Mouse (Mus musculus): ENCODE measurements around the gene Il11.

Gene Il11

GRCm38 (mm10) chr7:4743354-4743753 lies 39.3 kb downstream of the Il11 start:
- DNase-seq (ENCODE audit: low spot score in 2 of 2) = no peak

GRCm38 (mm10) chr7:4742482-4742819 lies 40.2 kb downstream of the Il11 start:
- DNase-seq (ENCODE audit: low spot score in 2 of 2) = no peak

DNA sequence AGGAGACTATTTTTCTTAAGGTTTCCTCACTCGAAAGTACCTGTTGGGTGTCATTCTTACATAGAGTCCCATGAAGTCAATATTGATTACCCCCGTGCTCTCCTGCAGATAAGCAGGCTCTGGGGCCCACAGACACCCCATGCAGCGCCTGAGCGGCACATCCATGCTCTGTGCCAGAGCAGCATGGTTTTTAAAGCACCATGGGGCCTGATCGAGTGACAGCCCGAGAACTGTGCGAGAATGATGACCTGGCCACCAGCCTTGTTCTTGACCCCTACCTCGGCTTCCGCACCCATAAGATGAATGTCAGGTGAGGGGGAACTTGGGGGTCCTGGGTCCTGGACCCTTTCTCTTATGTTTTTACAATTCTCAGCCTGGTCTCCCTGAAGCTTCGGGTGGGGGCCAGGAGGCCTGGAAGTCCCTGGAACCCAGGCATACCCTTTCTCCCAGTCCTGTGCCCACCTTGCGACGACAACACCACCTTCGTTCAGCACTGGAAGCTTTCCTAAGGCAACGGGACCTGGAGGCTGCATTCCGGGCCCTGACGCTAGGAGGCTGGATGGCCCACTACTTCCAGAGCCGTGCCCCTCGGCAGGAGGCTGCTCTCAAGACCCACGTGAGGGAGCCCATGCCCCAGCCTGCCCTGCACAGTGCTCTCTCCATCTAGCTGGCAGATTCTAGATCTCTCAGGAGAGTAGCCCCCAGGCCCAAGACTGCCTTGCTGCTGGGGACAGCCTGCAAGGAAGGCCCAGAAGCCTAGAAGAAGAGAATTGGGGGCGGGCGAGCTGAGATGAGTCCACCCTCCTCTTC lies 40.8 kb downstream of the Il11 start:
- no peak for DNase-seq (ENCODE audit: low spot score in 2 of 2)

DNA sequence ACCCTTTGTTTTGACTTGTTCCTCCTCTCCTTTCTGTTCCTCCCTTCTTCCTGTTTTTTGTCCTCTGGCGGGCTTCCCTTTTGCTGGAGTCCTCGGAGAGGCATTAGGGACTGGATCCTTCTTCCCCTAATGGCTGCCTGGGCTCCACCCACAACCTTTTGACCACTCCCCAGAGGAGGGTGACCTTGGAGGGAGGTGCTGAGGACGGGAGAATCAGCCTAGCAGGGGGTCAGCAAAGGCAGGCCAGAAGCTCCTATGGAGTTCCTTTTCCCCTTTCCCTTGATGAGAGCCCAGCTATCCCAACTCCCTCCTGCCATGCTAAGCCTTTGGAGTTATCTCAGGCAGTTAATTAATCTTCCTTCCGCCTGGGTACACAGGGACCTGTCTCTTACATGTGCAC lies 41.5 kb downstream of the Il11 start:
- peak in 1 of 2 experiments; percentile 53 for DNase-seq (ENCODE audit: low spot score in 2 of 2)

DNA sequence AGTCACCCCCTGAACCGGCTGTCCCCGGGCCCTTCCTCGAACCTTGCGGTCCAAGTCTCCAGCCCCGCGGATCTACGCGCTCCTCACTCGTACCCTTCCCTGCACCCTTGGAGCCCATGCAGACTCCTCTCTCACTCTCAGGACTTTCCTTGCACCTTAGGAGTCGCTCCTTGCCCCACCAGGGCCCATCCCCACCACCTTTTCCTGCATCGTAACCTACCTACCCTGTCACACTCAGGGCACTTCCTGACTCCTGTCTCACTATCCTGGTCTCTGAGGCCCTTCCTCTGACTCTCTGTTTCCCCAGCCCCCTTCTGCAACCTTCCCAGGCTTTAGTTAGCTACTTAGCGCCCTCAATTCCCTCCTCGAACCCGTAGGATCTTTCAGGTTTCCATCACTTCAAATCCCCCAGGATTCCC lies 42.3 kb downstream of the Il11 start:
- DNase-seq (ENCODE audit: low spot score in 2 of 2) = no peak

GRCm38 (mm10) chr7:4739544-4740275 lies 42.9 kb downstream of the Il11 start, which contains the start of gene Kmt5c:
TSS of gene Kmt5c (plus strand) at chr7:4740115.
- peak; percentile 84 to 88 for DNase-seq (ENCODE audit: low spot score in 2 of 2)

GRCm38 (mm10) chr7:4739041-4739543 lies 43.6 kb downstream of the Il11 start:
- no peak for DNase-seq (ENCODE audit: low spot score in 2 of 2)

DNA sequence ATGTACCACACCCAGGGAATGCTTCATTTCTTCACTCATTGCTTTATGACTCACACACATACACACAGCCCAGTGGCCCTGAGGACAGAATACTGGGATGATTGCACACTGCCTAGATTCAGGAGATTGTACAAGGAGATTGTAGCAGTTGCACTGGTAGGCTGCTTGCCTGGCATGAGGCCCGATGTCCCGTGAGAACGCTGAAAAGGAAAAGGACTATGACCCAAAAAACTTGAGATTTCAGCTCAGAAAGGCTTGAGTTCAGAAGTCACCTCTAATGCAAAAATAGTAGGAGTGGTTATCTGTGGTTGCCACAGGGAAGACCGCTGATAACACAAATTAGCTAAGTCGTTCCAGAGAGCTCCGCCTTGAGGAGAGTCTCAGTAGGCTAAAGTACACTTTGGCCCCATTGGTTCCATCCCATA lies 49.7 kb downstream of the Il11 start:
- DNase-seq (ENCODE audit: low spot score in 2 of 2) = no peak

DNA sequence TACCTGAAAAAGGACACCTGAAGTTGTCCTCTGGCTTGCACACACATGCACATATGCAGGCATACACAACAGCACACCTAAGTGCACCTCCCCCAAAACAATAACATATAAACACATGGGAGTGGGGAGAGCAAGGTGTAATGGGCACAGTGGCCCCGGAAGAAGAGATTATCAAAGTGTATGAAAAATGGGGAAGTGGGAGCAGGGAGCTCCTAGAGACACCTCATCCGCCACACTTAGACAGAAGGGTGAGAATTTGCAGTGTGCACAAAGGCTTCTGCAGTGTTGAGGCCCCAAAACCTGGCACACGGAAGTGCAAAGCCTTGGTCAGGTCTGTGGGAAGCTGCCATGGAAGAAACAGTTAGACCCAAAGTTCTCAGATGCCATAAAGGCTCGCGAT lies 51.6 kb downstream of the Il11 start:
- no peak for DNase-seq (ENCODE audit: low spot score in 2 of 2)

DNA sequence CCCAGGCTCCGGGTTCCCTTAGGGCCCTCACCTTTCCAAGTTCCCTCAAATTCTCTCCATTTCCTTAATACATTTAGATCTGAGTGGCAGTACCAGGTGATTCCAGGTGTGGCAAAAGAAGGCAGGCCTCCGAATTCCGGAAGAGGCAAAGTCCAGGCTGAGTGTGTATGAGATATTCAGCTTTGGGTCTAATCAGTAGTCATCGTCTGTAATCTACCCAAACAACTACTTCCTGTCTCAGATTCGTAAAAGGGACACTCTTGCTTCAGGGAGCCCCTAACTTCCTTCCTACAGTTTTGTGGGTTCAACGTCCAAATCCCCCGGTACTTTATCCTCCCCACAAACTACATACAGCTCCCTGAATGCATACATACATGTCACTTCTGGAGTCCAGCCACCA lies 57.5 kb downstream of the Il11 start, which contains the start of gene Tmem150b:
Gene Tmem150b, minus strand, starts transcription at position 81 of the 400 bp plus-strand sequence.
- no peak for DNase-seq (ENCODE audit: low spot score in 2 of 2)

DNA sequence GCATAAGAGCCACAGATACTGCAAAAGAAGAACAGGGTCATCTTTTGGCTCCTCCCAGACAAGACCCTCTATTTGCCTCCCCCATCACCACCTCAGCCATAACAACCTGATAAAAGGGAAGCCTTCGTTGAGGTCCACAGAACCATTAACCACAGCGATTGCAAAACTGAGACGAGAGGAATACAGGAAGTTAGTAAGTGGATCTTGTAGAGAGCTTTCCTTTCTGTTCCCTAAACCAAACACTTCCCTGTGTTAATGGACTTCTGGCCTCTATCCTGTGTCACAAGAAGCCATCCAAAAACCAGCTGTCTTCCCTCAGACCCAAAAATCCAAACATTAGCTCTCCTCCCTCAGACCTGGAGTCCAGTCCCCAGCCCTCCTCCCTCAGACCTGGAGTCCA lies 58.3 kb downstream of the Il11 start:
- DNase-seq (ENCODE audit: low spot score in 2 of 2) = no peak

DNA sequence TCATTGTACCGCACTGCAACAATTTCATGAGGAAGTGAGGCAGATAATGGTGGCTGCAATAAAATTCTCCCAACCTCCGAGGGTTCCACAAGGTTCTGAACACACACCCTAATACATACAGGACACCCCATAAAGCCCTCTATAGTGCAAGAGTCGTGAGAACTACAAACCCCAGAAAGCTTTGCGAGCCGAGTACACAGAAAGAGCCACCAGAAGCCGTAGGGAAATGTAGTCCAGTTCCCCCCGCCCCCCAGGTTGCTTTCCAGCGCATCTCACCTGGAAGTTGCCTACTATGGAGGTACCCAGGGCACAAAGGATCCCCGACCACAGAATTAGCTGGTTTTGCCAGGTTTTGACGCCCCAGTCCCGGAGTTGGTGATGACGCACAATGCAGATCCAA lies 59.2 kb downstream of the Il11 start:
- DNase-seq (ENCODE audit: low spot score in 2 of 2) = no peak
